Mouse (Mus musculus) megakaryocyte, embryonic 14.5 days (primary cell): ENCODE data around the gene Fam117a. TPM values are rescaled to one million over a fixed set of nuclear protein-coding genes. Genes with fewer than 3 reads are reported as not detected.

Experiments used
- H3K27me3 ChIP-seq: replicated peaks from 2 replicates; pipeline ENCODE3; 2012; ENCODE audit warnings: inconsistent platforms
- H3K36me3 ChIP-seq: replicated peaks from 2 replicates; pipeline ENCODE3; 2012; ENCODE audit warnings: low read length, inconsistent platforms, mixed read lengths
- H3K4me1 ChIP-seq: 2 replicates; pipeline ENCODE4 v1.6.1; 2012; ENCODE audit warnings: inconsistent platforms
- H3K4me3 ChIP-seq: replicated peaks from 2 replicates; pipeline ENCODE3; 2012; ENCODE audit warnings: moderate library complexity, mild to moderate bottlenecking, inconsistent platforms
- H3K9me3 ChIP-seq: 2 replicates; pipeline ENCODE4 v1.6.1; 2012; ENCODE audit warnings: inconsistent platforms
- FLI1 ChIP-seq: IDR thresholded peaks from 2 replicates; pipeline ENCODE4 v1.6.1; 2012; ENCODE audit warnings: low read length, inconsistent platforms, mixed read lengths
- GATA1 ChIP-seq: IDR thresholded peaks from 3 replicates; pipeline ENCODE4 v1.6.1; 2012; ENCODE audit warnings: mixed read lengths, low read length, inconsistent platforms, borderline replicate concordance
- polyA plus RNA-seq: library from polyadenylated mRNA; stranded (reverse); fragments of >175 nt; gene quantifications from 2 replicates; pipeline ENCODE4 v1.2.3, GENCODE M21; 2012; ENCODE audit warnings: low replicate concordance; ENCODE audit not compliant: insufficient read depth

The Fam117a gene
- polyA plus RNA-seq, 1 experiment: 42.4 TPM

GRCm38 (mm10) chr11:95387354-95387753 lies 50.5 kb downstream of the Fam117a start:
- no peak for TF ChIP-seq GATA1
- no peak for TF ChIP-seq FLI1
- Histone ChIP-seq H3K36me3 (peaks cover 65% of the 10 kb centered on the region), H3K9me3 (no peaks in the 10 kb centered on the region), H3K4me3 (no peak overlapping the region), H3K27me3 (no peaks in the 10 kb centered on the region), H3K4me1 (peaks cover 44% of the 10 kb centered on the region)

DNA sequence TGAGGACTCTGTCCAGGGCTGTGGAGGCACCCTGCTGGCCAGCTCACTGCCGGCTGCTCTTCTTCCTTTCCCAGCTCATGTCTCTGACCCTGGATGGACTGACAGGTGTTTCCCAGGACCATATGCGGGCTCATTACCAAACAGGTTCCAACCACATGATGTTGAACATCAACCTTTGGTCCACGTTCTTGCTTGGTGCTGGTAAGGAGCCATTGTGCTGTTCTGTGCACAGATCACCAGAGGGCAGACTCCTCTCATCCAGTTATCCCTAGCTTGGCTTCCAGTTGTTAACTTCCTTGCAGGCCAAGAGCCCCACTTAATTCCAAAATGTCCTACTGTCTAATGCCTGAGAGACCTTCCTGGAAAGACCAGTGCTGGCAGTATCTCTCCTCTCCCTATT lies 52.2 kb downstream of the Fam117a start:
- H3K36me3 ChIP-seq: peaks cover 79% of the 10 kb centered on the region
- H3K9me3 ChIP-seq: no peaks in the 10 kb centered on the region
- H3K4me1 ChIP-seq: peaks cover 40% of the 10 kb centered on the region
- no peaks in the 10 kb centered on the region for H3K27me3 ChIP-seq
- TF ChIP-seq GATA1: no peak
- TF ChIP-seq FLI1: no peak
- H3K4me3 ChIP-seq: no peak overlapping the region

- Histone ChIP-seq H3K4me3 (no peak overlapping the region), H3K9me3 (no peaks in the 10 kb centered on the region), H3K4me1 (peaks cover 37% of the 10 kb centered on the region), H3K27me3 (no peaks in the 10 kb centered on the region), H3K36me3 (peaks cover 81% of the 10 kb centered on the region)
- TF ChIP-seq GATA1 (no peak), FLI1 (no peak)
These were observed 53.6 kb downstream of the Fam117a start for GRCm38 (mm10) chr11:95390420-95390819.

DNA sequence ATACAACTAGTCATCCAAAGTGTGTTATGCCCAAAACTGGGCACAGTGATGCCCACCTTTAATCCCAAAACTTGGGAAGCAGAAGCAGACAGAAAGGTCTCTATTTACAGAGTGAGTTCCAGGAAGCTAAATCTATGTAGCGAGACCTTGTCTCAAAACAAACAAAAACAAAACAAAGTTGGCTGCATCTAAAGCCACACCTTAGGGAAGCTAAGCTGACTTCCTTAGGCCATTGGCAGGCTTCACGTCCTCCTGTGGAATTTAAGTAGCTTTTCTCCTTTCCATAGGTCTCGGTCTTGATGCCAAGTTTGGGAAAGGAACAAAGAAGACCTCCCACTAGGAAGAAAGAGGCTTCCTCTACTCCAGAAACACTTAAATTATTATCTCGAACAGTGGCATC lies 54.4 kb downstream of the Fam117a start:
- peaks cover 29% of the 10 kb centered on the region for H3K4me1 ChIP-seq
- TF ChIP-seq GATA1: no peak
- no peak for TF ChIP-seq FLI1
- peaks cover 5% of the 10 kb centered on the region for H3K27me3 ChIP-seq
- H3K36me3 ChIP-seq: peaks cover 78% of the 10 kb centered on the region
- H3K9me3 ChIP-seq: no peaks in the 10 kb centered on the region
- no peak overlapping the region for H3K4me3 ChIP-seq

DNA sequence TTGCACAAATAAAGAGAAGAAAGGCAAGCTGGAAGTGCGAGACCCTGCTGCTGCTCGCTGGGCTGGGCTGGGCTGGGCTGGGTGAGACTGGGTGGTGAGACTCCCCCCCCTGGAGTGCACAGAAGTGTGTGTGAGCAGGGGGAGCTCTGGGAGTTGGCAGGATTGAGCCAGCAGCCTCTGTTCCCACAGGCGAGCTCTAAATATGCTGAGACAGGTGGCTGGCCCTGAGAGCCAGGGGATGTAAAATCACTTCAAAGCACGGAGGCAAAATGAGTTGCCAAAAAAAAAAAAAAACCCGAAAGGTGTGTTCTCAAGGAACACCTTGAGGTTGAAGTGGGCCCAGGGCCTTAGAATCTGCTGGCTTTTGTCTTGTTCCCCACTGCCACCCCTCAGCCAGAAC lies 54.9 kb downstream of the Fam117a start:
- peaks cover 10% of the 10 kb centered on the region for H3K27me3 ChIP-seq
- peaks cover 73% of the 10 kb centered on the region for H3K36me3 ChIP-seq

DNA sequence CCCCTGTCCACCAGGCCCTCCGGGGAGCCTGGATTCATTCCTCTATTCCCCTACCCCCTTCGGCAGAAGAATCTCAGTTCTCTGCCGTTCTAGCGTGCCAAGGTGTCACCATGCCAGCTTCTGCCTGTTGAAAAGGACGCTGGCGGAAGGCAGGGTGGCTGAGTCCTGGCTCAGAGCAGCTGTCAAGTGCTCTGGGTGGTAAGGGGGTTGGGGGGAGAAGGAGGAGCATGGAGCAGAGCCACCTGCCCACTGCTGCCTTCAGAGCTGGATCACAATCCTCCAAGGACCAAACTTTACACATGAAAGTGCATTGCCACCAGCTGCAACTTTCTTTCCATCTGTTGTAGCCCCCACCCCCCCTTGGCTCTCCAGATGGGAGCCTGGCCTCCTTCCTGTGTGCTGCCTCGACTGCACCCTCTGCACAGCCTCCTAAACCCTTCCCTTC lies 55.4 kb downstream of the Fam117a start:
- peaks cover 19% of the 10 kb centered on the region for H3K4me1 ChIP-seq
- H3K4me3 ChIP-seq: no peak overlapping the region
- TF ChIP-seq GATA1 (no peak), FLI1 (no peak)
- H3K9me3 ChIP-seq: no peaks in the 10 kb centered on the region
- H3K27me3 ChIP-seq: peaks cover 12% of the 10 kb centered on the region
- peaks cover 68% of the 10 kb centered on the region for H3K36me3 ChIP-seq

More for the DNA sequence above, 54.9 kb downstream of the Fam117a start:
- H3K4me3 ChIP-seq: no peak overlapping the region
- TF ChIP-seq GATA1: no peak
- no peak for TF ChIP-seq FLI1
- H3K4me1 ChIP-seq: peaks cover 24% of the 10 kb centered on the region
- no peaks in the 10 kb centered on the region for H3K9me3 ChIP-seq

- Histone ChIP-seq H3K9me3 (no peaks in the 10 kb centered on the region), H3K36me3 (peaks cover 61% of the 10 kb centered on the region), H3K4me1 (peaks cover 14% of the 10 kb centered on the region), H3K27me3 (peaks cover 12% of the 10 kb centered on the region), H3K4me3 (no peak overlapping the region)
- TF ChIP-seq FLI1: no peak
- no peak for TF ChIP-seq GATA1
These were observed 56.1 kb downstream of the Fam117a start for GRCm38 (mm10) chr11:95392708-95393499.

DNA sequence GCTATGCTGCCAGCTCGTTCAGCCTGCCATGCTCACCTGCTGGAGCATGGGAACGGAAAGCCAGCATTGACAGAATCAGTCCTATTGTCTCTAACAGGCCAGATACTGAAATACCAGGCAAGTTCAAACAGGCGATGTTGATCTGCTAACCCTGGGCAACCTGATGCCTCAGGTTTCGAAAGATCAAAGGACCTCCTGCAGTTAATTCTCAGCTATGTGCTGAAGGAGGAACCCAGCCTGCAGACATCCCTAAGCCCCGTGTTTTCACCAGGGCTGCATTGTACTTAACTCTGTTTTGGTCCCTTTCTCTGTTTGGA lies 56.6 kb downstream of the Fam117a start:
- Histone ChIP-seq H3K4me3 (no peak overlapping the region), H3K27me3 (peaks cover 17% of the 10 kb centered on the region), H3K9me3 (no peaks in the 10 kb centered on the region), H3K4me1 (peaks cover 14% of the 10 kb centered on the region), H3K36me3 (peaks cover 56% of the 10 kb centered on the region)
- TF ChIP-seq GATA1 (no peak), FLI1 (no peak)

GRCm38 (mm10) chr11:95394112-95394511 lies 57.3 kb downstream of the Fam117a start:
- peaks cover 49% of the 10 kb centered on the region for H3K36me3 ChIP-seq
- TF ChIP-seq GATA1 (no peak), FLI1 (no peak)

DNA sequence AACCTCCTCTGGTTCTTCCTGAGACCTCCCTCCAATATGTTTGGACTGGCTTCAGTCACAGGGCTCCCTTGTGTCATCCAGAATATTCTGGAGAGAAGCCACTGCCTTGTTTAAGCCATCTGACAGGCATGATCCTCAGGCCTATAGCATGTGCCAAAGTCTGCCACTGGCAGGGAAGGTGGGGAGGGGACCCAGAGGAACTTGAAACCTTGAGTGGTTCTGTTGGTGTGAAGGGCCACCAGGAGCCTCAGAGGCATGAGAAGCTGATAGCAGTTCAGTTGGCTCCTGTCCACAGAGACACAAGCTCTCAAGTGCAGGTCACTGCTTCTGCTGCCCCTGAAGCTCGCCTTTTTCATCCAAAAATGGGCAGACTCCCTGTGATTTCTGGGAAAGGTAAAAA lies 59.7 kb downstream of the Fam117a start:
- H3K36me3 ChIP-seq: peaks cover 25% of the 10 kb centered on the region
- no peak overlapping the region for H3K4me3 ChIP-seq
- TF ChIP-seq FLI1 (no peak), GATA1 (no peak)
- peaks cover 45% of the 10 kb centered on the region for H3K27me3 ChIP-seq
- H3K9me3 ChIP-seq: no peaks in the 10 kb centered on the region
- H3K4me1 ChIP-seq: no peaks in the 10 kb centered on the region

More at GRCm38 (mm10) chr11:95394112-95394511, 57.3 kb downstream of the Fam117a start:
- no peaks in the 10 kb centered on the region for H3K9me3 ChIP-seq
- peaks cover 11% of the 10 kb centered on the region for H3K4me1 ChIP-seq
- H3K4me3 ChIP-seq: no peak overlapping the region
- H3K27me3 ChIP-seq: peaks cover 23% of the 10 kb centered on the region
